Mouse (Mus musculus): ENCODE data around the gene Leng8. TPM values are rescaled to one million over a fixed set of nuclear protein-coding genes. Genes with fewer than 3 reads are reported as not detected.
"Not testable (repeated sequence)": the region's sequence is repeated elsewhere in the genome, so short reads cannot be mapped to it uniquely, and the experiment has no call there.

The Leng8 gene
- polyA plus RNA-seq, 1 experiment from 2014 or later: 23.4 TPM

- Histone ChIP-seq H3K27ac (ENCODE audit: low read length) (peak overlapping the region; percentile 97), H3K36me3 (ENCODE audit: control insufficient read depth, insufficient read depth) (peaks cover 32% of the 10 kb centered on the region), H3K27me3 (ENCODE audit: control insufficient read depth, insufficient read depth, low read depth, low read length) (peaks cover 4% of the 10 kb centered on the region; the same call in 1 of the 2 replicates), H3K9ac (ENCODE audit: low read depth, low read length) (peak overlapping the region; percentile 88), H3K4me3 (ENCODE audit: low read depth, low read length) (peak overlapping the region; percentile 88), H3K9me3 (replicated peaks; ENCODE audit: control insufficient read depth, low read length) (no peaks in the 10 kb centered on the region), H3K4me2 (ENCODE audit: low read depth, low read length) (peak overlapping the region; percentile 97), H3K4me1 (ENCODE audit: control insufficient read depth, low read depth, low read length) (peaks cover 43% of the 10 kb centered on the region)
- peak; percentile 72 for ATAC-seq (ENCODE audit: low read depth)
- WGBS (ENCODE audit: insufficient replicate concordance): under 1% methylated on average over 64 of the region's 64 CpGs
These were observed 12.6 kb downstream of the Leng8 start for GRCm38 (mm10) chr7:4149209-4150054.

DNA sequence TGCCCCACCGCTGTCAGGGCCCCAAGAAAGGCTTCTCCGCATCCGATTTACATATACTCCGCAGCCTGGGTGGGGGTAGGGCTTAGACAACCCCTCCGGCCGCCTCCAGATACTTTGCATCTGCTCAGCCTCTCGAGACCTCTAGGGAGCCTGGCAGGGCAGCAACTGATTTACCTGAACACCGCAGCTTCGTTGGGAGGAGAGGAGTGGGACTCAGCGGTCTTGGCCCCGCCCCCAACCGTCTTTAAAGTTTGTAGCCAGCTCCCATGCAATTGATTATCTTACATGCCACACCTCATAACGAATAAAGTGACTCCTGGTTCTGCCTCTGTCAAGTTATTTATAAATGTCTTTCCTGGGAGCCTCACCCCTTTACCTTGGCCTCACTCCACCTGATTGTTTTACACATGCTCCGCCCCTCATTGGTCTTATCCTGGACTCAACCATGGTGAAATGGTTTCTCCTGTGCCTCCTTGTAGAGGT, 13.3 kb downstream of the Leng8 start, which contains the start of gene Leng9:
Gene Leng9, minus strand, starts transcription at position 316 of the 483 bp plus-strand sequence.
- peaks cover 4% of the 10 kb centered on the region; the same call in 1 of the 2 replicates for H3K27me3 ChIP-seq (ENCODE audit: control insufficient read depth, insufficient read depth, low read depth, low read length)
- peak; percentile 4 for ATAC-seq (ENCODE audit: low read depth)

GRCm38 (mm10) chr7:4150811-4151221, 14.0 kb downstream of the Leng8 start:
- H3K9me3 ChIP-seq (replicated peaks; ENCODE audit: control insufficient read depth, low read length): no peaks in the 10 kb centered on the region
- peaks cover 4% of the 10 kb centered on the region; the same call in 1 of the 2 replicates for H3K27me3 ChIP-seq (ENCODE audit: control insufficient read depth, insufficient read depth, low read depth, low read length)
- peaks cover 43% of the 10 kb centered on the region for H3K4me1 ChIP-seq (ENCODE audit: control insufficient read depth, low read depth, low read length)
- H3K9ac ChIP-seq (ENCODE audit: low read depth, low read length): peak overlapping the region; percentile 88; the same call in 1 of the 2 replicates
- peak; percentile 67 for ATAC-seq (ENCODE audit: low read depth)
- WGBS (ENCODE audit: insufficient replicate concordance): 3% methylated on average over 14 of the region's 14 CpGs
- H3K4me2 ChIP-seq (ENCODE audit: low read depth, low read length): peak overlapping the region; percentile 97
- peak overlapping the region; percentile 88 for H3K4me3 ChIP-seq (ENCODE audit: low read depth, low read length)
- H3K36me3 ChIP-seq (ENCODE audit: control insufficient read depth, insufficient read depth): peaks cover 18% of the 10 kb centered on the region
- peak overlapping the region; percentile 97; the same call in 1 of the 2 replicates for H3K27ac ChIP-seq (ENCODE audit: low read length)

More for the DNA sequence above, 13.3 kb downstream of the Leng8 start, which contains the start of gene Leng9:
- Histone ChIP-seq H3K27ac (ENCODE audit: low read length) (peak within 1 kb of the TSS; percentile 97), H3K36me3 (ENCODE audit: control insufficient read depth, insufficient read depth) (peaks cover 25% of the 10 kb centered on the region), H3K9me3 (replicated peaks; ENCODE audit: control insufficient read depth, low read length) (no peaks in the 10 kb centered on the region), H3K4me1 (ENCODE audit: control insufficient read depth, low read depth, low read length) (peaks cover 43% of the 10 kb centered on the region), H3K4me3 (ENCODE audit: low read depth, low read length) (peak within 1 kb of the TSS; percentile 88), H3K9ac (ENCODE audit: low read depth, low read length) (peak within 1 kb of the TSS; percentile 88), H3K4me2 (ENCODE audit: low read depth, low read length) (peak within 1 kb of the TSS; percentile 97)
- under 1% methylated on average over 14 of the region's 14 CpGs for WGBS (ENCODE audit: insufficient replicate concordance)

- ATAC-seq (ENCODE audit: low read depth): no peak
- H3K36me3 ChIP-seq (ENCODE audit: control insufficient read depth, insufficient read depth): peaks cover 14% of the 10 kb centered on the region
- no peak overlapping the region for H3K9ac ChIP-seq (ENCODE audit: low read depth, low read length)
- H3K9me3 ChIP-seq (replicated peaks; ENCODE audit: control insufficient read depth, low read length): no peaks in the 10 kb centered on the region
- peaks cover 4% of the 10 kb centered on the region; the same call in 1 of the 2 replicates for H3K27me3 ChIP-seq (ENCODE audit: control insufficient read depth, insufficient read depth, low read depth, low read length)
- H3K4me1 ChIP-seq (ENCODE audit: control insufficient read depth, low read depth, low read length): peaks cover 41% of the 10 kb centered on the region
- WGBS (ENCODE audit: insufficient replicate concordance): 23% methylated on average over 22 of the region's 22 CpGs
- H3K4me3 ChIP-seq (ENCODE audit: low read depth, low read length): peak overlapping the region; percentile 88
- no peak overlapping the region for H3K27ac ChIP-seq (ENCODE audit: low read length)
- peak overlapping the region; percentile 97 for H3K4me2 ChIP-seq (ENCODE audit: low read depth, low read length)
These were observed 14.4 kb downstream of the Leng8 start for GRCm38 (mm10) chr7:4151241-4151640.

GRCm38 (mm10) chr7:4154356-4154755, 17.5 kb downstream of the Leng8 start:
- Histone ChIP-seq H3K4me3 (ENCODE audit: low read depth, low read length) (no peak overlapping the region), H3K36me3 (ENCODE audit: control insufficient read depth, insufficient read depth) (no peaks in the 10 kb centered on the region), H3K27me3 (ENCODE audit: control insufficient read depth, insufficient read depth, low read depth, low read length) (peaks cover 4% of the 10 kb centered on the region; the same call in 1 of the 2 replicates), H3K9me3 (replicated peaks; ENCODE audit: control insufficient read depth, low read length) (no peaks in the 10 kb centered on the region), H3K27ac (ENCODE audit: low read length) (no peak overlapping the region), H3K4me2 (ENCODE audit: low read depth, low read length) (no peak overlapping the region), H3K9ac (ENCODE audit: low read depth, low read length) (no peak overlapping the region), H3K4me1 (ENCODE audit: control insufficient read depth, low read depth, low read length) (peaks cover 18% of the 10 kb centered on the region)
- 51% methylated on average over 5 of the region's 5 CpGs for WGBS (ENCODE audit: insufficient replicate concordance)
- ATAC-seq (ENCODE audit: low read depth): no peak

GRCm38 (mm10) chr7:4154976-4155375, 18.1 kb downstream of the Leng8 start:
- Histone ChIP-seq H3K27me3 (ENCODE audit: control insufficient read depth, insufficient read depth, low read depth, low read length) (peaks cover 4% of the 10 kb centered on the region; the same call in 1 of the 2 replicates), H3K4me2 (ENCODE audit: low read depth, low read length) (no peak overlapping the region), H3K9ac (ENCODE audit: low read depth, low read length) (no peak overlapping the region), H3K36me3 (ENCODE audit: control insufficient read depth, insufficient read depth) (no peaks in the 10 kb centered on the region), H3K9me3 (replicated peaks; ENCODE audit: control insufficient read depth, low read length) (no peaks in the 10 kb centered on the region), H3K4me1 (ENCODE audit: control insufficient read depth, low read depth, low read length) (peaks cover 16% of the 10 kb centered on the region), H3K4me3 (ENCODE audit: low read depth, low read length) (no peak overlapping the region), H3K27ac (ENCODE audit: low read length) (no peak overlapping the region)
- 58% methylated on average over 4 of the region's 4 CpGs for WGBS (ENCODE audit: insufficient replicate concordance)
- ATAC-seq (ENCODE audit: low read depth): no peak

DNA sequence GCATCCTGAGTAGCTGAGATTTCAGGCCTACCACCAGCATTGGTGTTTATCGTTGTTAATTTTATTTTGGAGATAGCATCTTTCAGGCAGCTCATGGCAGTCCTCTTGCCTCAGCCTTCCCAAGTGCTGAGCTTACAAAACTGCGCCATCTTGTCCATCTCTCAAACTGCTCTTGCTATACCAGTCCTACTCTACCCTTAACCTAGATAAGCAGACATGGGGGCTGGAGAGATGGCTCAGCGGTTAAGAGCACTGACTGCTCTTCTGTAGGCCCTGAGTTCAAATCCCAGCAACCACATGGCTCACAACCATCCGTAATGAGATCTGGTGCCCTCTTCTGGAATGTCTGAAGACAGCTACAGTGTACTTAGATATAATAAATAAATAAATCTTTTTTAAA, 24.8 kb downstream of the Leng8 start:
- H3K9me3 ChIP-seq (replicated peaks; ENCODE audit: control insufficient read depth, low read length); H3K27me3 ChIP-seq (ENCODE audit: control insufficient read depth, insufficient read depth, low read depth, low read length); H3K36me3 ChIP-seq (ENCODE audit: control insufficient read depth, insufficient read depth); H3K4me3 ChIP-seq (ENCODE audit: low read depth, low read length); H3K9ac ChIP-seq (ENCODE audit: low read depth, low read length); H3K4me1 ChIP-seq (ENCODE audit: control insufficient read depth, low read depth, low read length); H3K27ac ChIP-seq (ENCODE audit: low read length); H3K4me2 ChIP-seq (ENCODE audit: low read depth, low read length); ATAC-seq (ENCODE audit: low read depth): not testable (repeated sequence)
- 71% methylated on average over 4 of the region's 4 CpGs for WGBS (ENCODE audit: insufficient replicate concordance)

DNA sequence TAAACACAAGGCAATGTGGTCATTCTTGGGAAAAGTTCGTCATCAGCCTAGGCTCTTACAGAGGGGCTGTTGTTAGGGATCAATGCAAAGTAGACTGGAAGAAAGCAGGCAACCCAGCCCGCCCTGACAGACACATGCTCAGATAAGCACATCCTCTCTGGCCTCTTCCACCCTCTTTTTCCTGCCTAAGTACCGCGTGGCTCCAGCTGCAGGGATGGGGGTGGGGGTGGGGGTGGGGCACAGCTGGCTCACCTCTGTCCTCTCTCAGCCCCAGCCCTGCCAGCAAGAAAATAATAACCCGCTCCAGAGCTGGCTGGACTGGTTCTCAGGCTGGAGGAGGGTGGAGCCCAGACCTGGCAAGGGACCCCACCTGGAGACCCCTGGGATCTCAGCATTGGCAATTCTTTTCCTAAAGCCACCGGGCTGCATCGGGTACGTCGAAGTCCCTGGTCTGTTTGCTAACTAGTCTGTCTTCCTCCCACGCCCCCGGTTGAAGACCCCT, 26.8 kb downstream of the Leng8 start:
- 3% methylated on average over 11 of the region's 11 CpGs for WGBS (ENCODE audit: insufficient replicate concordance)
- peak overlapping the region; percentile 19; the same call in 1 of the 2 replicates for H3K27ac ChIP-seq (ENCODE audit: low read length)
- H3K4me3 ChIP-seq (ENCODE audit: low read depth, low read length): peak overlapping the region; percentile 52
- 0 out of 2 replicates have a peak overlapping the region, but pooled peaks have one; percentile 21 for H3K9ac ChIP-seq (ENCODE audit: low read depth, low read length)
- no peaks in the 10 kb centered on the region for H3K9me3 ChIP-seq (replicated peaks; ENCODE audit: control insufficient read depth, low read length)
- H3K27me3 ChIP-seq (ENCODE audit: control insufficient read depth, insufficient read depth, low read depth, low read length): no peaks in the 10 kb centered on the region
- H3K36me3 ChIP-seq (ENCODE audit: control insufficient read depth, insufficient read depth): no peaks in the 10 kb centered on the region
- no peaks in the 10 kb centered on the region; the same call in 1 of the 2 replicates for H3K4me1 ChIP-seq (ENCODE audit: control insufficient read depth, low read depth, low read length)
- peak overlapping the region; percentile 58 for H3K4me2 ChIP-seq (ENCODE audit: low read depth, low read length)
- ATAC-seq (ENCODE audit: low read depth): peak; percentile 50

Measured in liver, embryonic 16.5 days (tissue).